Mouse (Mus musculus): Measurements from ENCODE around the gene Smg1. TPM values are rescaled to one million over a fixed set of nuclear protein-coding genes. Genes with fewer than 3 reads are reported as not detected.

The Smg1 gene
- polyA plus RNA-seq, 1 experiment from 2014 or later, result 24.5 TPM

Other genes with a start within 250 kb of the Smg1 start
- gene Rps15a, start 127.5 kb downstream of the Smg1 start, polyA plus RNA-seq (2015; fragmentation: Nextera tagmentation; extraction: Ambion mirVana), result 356 and 359 TPM in 2 replicates
- 442 and 503 TPM in 2 replicates for gene Arl6ip1, start 114.0 kb downstream of the Smg1 start, polyA plus RNA-seq (2015; fragmentation: Nextera tagmentation; extraction: Ambion mirVana)
- 19.7 and 20.2 TPM in 2 replicates for gene Syt17, start 204.6 kb upstream of the Smg1 start, polyA plus RNA-seq (2015; fragmentation: Nextera tagmentation; extraction: Ambion mirVana)
- 0.79 and 1.0 TPM in 2 replicates for gene Itpripl2, start 248.3 kb upstream of the Smg1 start, polyA plus RNA-seq (2015; fragmentation: Nextera tagmentation; extraction: Ambion mirVana)